Mouse (Mus musculus): ENCODE results near the gene Hist2h2be. TPM values are rescaled to one million over a fixed set of nuclear protein-coding genes. Genes with fewer than 3 reads are reported as not detected.
A peak's percentile ranks its signal among the peaks of the same experiment; 100 is the strongest.

The Hist2h2be gene
- total and polyA plus RNA-seq, 3 experiments = 6.9 to 10.1 (median 9.4) TPM

DNA sequence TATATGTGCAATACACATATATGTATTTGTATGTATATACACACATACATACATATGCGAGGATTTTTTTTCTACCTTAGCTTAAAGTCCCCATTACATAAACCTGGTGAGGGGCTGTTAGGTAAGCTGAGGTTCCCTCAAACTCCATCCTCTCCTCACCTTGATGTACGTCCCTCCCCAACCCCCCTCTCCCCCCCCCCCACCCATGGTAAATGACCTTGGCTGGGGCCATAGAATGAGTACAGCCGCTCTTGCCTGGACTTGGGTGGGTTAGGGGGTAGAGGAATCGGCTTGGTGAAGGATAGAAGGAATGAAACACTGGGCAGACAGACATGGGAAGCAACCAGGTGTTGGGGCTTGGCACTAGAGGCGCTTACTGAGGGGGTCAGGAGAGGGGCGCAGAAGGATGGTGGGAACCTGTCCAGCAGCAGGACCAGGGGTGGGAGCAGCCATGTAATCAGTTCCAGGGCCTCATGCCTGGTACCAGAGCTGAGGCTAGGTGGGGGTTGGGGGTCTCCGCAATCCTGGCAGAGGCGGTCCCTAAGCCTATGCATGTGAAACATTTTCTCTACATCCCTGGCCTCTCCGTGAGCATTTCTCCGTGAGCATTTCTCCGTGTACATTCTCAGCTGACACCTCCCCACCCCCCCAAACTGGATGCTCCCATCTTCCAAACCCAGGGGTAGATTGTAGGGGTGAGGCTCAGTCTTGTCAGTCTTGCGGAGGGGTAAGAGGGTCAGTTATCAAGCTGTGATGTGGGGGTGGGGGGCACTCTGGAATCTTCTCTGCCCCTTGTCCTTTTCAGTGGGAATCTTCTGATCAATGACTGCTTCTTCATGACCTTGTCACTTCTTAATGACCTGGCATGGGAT lies 39.2 kb upstream of the Hist2h2be start:
- no peak for DNase-seq
- no peak for TF ChIP-seq POLR2A (IDR thresholded peaks at IDR 0.05; ENCODE audit: insufficient read depth, low read depth, low read length)
- TF ChIP-seq CTCF (IDR thresholded peaks at IDR 0.05) = no peak
- TF ChIP-seq EP300 (IDR thresholded peaks at IDR 0.05; ENCODE audit: insufficient read depth, low read depth, low read length) = no peak
- Histone ChIP-seq H3K4me1 (ENCODE audit: control insufficient read depth, insufficient read depth, low read length) (peaks cover 2% of the 10 kb centered on the region), H3K27me3 (ENCODE audit: control insufficient read depth, insufficient read depth, low read length) (no peaks in the 10 kb centered on the region), H3K27ac (peak overlapping the region; percentile 51), H3K36me3 (ENCODE audit: control insufficient read depth, insufficient read depth, low read length) (no peaks in the 10 kb centered on the region), H3K9ac (ENCODE audit: low read depth, low read length) (no peak overlapping the region), H3K4me3 (peak overlapping the region; percentile 12; the same call in 1 of the 2 replicates), H3K79me2 (replicated peaks; ENCODE audit: control insufficient read depth, insufficient read depth, low read length) (no peaks in the 10 kb centered on the region)
- intact Hi-C loops (cut with DNase I) = no loop called here
- WGBS = 44% methylated on average over 12 of the region's 12 CpGs

DNA sequence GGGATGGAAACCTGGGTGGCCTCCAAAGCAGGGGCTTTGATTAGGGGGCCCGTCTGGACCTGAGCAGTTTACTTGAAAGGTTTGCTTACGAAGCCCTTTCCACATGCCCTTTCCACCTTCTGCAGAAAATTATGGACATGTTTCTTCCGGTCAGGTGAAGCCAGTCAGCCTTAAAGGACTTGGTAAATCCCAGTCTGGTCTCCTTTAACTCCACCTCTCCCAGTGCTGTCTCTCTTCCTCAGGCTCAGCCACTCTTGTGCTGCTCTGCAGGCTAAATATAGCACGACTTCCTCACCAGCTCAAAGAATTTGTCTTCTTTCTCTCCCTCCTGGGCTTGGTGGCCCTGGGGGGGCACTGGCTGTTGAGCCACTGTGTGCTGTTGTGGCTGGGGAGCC lies 38.5 kb upstream of the Hist2h2be start:
- Histone ChIP-seq H3K36me3 (ENCODE audit: control insufficient read depth, insufficient read depth, low read length) (no peaks in the 10 kb centered on the region), H3K4me3 (no peak overlapping the region), H3K9ac (ENCODE audit: low read depth, low read length) (no peak overlapping the region), H3K4me1 (ENCODE audit: control insufficient read depth, insufficient read depth, low read length) (peaks cover 2% of the 10 kb centered on the region), H3K79me2 (replicated peaks; ENCODE audit: control insufficient read depth, insufficient read depth, low read length) (no peaks in the 10 kb centered on the region), H3K27ac (peak overlapping the region; percentile 51), H3K27me3 (ENCODE audit: control insufficient read depth, insufficient read depth, low read length) (no peaks in the 10 kb centered on the region)
- DNase-seq = no peak
- TF ChIP-seq EP300 (IDR thresholded peaks at IDR 0.05; ENCODE audit: insufficient read depth, low read depth, low read length) (no peak), CTCF (IDR thresholded peaks at IDR 0.05) (no peak), POLR2A (IDR thresholded peaks at IDR 0.05; ENCODE audit: insufficient read depth, low read depth, low read length) (no peak)
- WGBS = 15% methylated on average over 4 of the region's 4 CpGs
- intact Hi-C loops (cut with DNase I) = no loop called here

DNA sequence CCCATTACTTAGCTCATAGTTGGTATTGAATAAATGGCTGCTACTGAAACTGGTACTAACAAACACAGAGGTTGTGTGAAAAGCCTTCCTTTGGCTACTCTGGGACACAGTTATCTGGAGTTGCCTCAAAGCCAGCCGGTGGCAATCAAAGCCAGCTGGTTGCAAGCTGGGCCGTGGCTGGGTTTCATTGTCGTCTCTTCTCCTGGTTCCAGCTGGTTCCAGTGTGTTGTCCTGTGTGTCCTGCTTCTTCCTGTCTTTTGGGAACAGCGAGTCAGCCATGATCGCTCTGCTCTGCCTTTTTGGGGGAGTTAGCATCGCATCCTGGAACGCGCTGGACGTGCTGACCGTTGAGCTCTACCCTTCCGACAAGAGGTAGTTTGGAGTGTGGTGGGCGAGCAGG lies 27.9 kb upstream of the Hist2h2be start:
- Histone ChIP-seq H3K4me3 (no peak overlapping the region), H3K4me1 (ENCODE audit: control insufficient read depth, insufficient read depth, low read length) (no peaks in the 10 kb centered on the region), H3K27me3 (ENCODE audit: control insufficient read depth, insufficient read depth, low read length) (no peaks in the 10 kb centered on the region), H3K9ac (ENCODE audit: low read depth, low read length) (no peak overlapping the region), H3K79me2 (replicated peaks; ENCODE audit: control insufficient read depth, insufficient read depth, low read length) (no peaks in the 10 kb centered on the region), H3K27ac (no peak overlapping the region), H3K36me3 (ENCODE audit: control insufficient read depth, insufficient read depth, low read length) (no peaks in the 10 kb centered on the region)
- DNase-seq = no peak
- no peak for TF ChIP-seq POLR2A (IDR thresholded peaks at IDR 0.05; ENCODE audit: insufficient read depth, low read depth, low read length)
- no peak for TF ChIP-seq CTCF (IDR thresholded peaks at IDR 0.05)
- no peak for TF ChIP-seq EP300 (IDR thresholded peaks at IDR 0.05; ENCODE audit: insufficient read depth, low read depth, low read length)
- intact Hi-C loops (cut with DNase I) = no loop called here
- WGBS = 44% methylated on average over 12 of the region's 12 CpGs

DNA sequence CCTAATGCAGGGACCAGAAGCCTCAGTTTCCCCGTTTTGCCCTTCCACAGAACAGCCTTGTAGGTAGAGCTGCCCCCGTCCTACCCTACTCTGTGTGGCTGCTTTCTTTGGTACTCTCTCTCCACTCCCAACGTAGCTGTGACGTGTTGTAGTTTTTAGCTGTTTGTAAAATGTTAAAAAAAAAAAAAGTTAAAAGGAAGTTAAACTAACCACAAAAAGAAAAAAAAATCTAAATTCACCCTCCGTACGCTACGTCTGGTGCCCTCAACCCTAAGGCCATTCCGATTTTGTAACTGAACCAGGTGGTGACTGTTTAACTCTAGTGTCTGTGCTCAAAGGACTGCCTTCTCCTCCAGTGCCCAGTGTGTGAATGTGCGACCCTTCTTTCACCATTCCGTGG lies 26.0 kb upstream of the Hist2h2be start:
- WGBS = 87% methylated on average over 10 of the region's 10 CpGs
- H3K4me3 ChIP-seq = no peak overlapping the region
- no peaks in the 10 kb centered on the region for H3K4me1 ChIP-seq (ENCODE audit: control insufficient read depth, insufficient read depth, low read length)
- no peaks in the 10 kb centered on the region for H3K36me3 ChIP-seq (ENCODE audit: control insufficient read depth, insufficient read depth, low read length)
- H3K9ac ChIP-seq (ENCODE audit: low read depth, low read length) = no peak overlapping the region
- H3K27ac ChIP-seq = no peak overlapping the region
- H3K27me3 ChIP-seq (ENCODE audit: control insufficient read depth, insufficient read depth, low read length) = no peaks in the 10 kb centered on the region
- TF ChIP-seq EP300 (IDR thresholded peaks at IDR 0.05; ENCODE audit: insufficient read depth, low read depth, low read length) = no peak
- no peak for TF ChIP-seq POLR2A (IDR thresholded peaks at IDR 0.05; ENCODE audit: insufficient read depth, low read depth, low read length)
- no peak for TF ChIP-seq CTCF (IDR thresholded peaks at IDR 0.05)
- no peak for DNase-seq
- H3K79me2 ChIP-seq (replicated peaks; ENCODE audit: control insufficient read depth, insufficient read depth, low read length) = no peaks in the 10 kb centered on the region
- intact Hi-C loops (cut with DNase I) = no loop called here

DNA sequence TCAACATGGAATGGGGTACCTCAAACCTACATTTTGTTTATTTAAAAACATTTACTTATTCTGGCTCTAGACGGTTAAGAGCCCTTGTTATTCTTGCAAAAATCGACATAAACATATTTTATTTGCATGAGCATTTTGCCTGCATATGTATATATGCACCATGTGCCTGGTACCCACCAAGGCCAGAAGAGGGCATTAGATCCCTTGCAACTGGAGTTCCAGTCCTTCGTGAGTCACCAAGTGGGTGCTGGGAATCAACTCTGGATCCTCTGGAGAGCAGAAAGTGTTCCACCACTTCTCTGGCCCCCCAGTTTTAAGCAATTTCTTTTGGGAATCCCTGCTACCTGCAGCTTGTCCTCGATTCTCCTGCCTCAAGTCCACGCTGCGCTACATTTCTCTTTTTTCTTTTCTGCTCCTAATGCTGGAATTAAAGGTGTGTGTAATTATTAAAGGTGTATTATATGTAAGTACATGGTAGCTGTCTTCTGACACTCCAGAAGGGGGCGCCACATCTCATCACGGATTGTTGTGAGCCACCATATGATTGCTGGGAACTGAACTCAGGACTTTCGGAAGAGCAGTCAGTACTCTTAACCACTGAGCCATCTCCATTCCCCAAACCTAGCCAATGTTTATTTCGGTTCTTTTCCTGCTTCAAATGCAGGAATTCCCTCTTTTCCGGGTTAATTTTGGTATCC lies 25.2 kb upstream of the Hist2h2be start:
- H3K36me3 ChIP-seq (ENCODE audit: control insufficient read depth, insufficient read depth, low read length) = no peaks in the 10 kb centered on the region
- intact Hi-C loops (cut with DNase I) = no loop called here
- TF ChIP-seq EP300 (IDR thresholded peaks at IDR 0.05; ENCODE audit: insufficient read depth, low read depth, low read length) = no peak
- TF ChIP-seq POLR2A (IDR thresholded peaks at IDR 0.05; ENCODE audit: insufficient read depth, low read depth, low read length) = 0 out of 2 replicates have a peak, but pooled peaks have one; percentile 29
- peak; percentile 41 for TF ChIP-seq CTCF (IDR thresholded peaks at IDR 0.05)

More for the DNA sequence above, 25.2 kb upstream of the Hist2h2be start:
- Histone ChIP-seq H3K27me3 (ENCODE audit: control insufficient read depth, insufficient read depth, low read length) (no peaks in the 10 kb centered on the region), H3K4me1 (ENCODE audit: control insufficient read depth, insufficient read depth, low read length) (no peaks in the 10 kb centered on the region), H3K4me3 (no peak overlapping the region), H3K27ac (no peak overlapping the region), H3K9ac (ENCODE audit: low read depth, low read length) (no peak overlapping the region), H3K79me2 (replicated peaks; ENCODE audit: control insufficient read depth, insufficient read depth, low read length) (no peaks in the 10 kb centered on the region)
- WGBS = 92% methylated on average over 11 of the region's 11 CpGs
- no peak for DNase-seq
